Mouse (Mus musculus) midbrain, embryonic 11.5 days (tissue): ENCODE data around the gene Wdr46. TPM values are rescaled to one million over a fixed set of nuclear protein-coding genes. Genes with fewer than 3 reads are reported as not detected.
"Not testable (repeated sequence)": the region's sequence is repeated elsewhere in the genome, so short reads cannot be mapped to it uniquely, and the experiment has no call there.

Experiments
- ATAC-seq: fragments of 200-750 bp; cut with Nextera tagmentation; 2 replicates; pipeline ENCODE4 v1.8.0; 2017; ENCODE audit warnings: moderate TSS enrichment, moderate library complexity; ENCODE audit not compliant: low FRiP score
- DNase-seq: peaks from one replicate; pipeline ENCODE4 v3.0.0; 2015; ENCODE audit warnings: low spot score; ENCODE audit errors: missing footprints
- H3K27ac ChIP-seq: fragments of 300-500 bp; sonication (generic); 2 replicates; pipeline ENCODE4 v1.5.1; 2014; ENCODE audit warnings: low read depth, low read length
- H3K27me3 ChIP-seq: fragments of 300-500 bp; sonication (generic); 2 replicates; pipeline ENCODE4 v1.6.1; 2014; ENCODE audit warnings: mild to moderate bottlenecking, low read length, moderate library complexity, mixed read lengths; ENCODE audit not compliant: control insufficient read depth, insufficient read depth
- H3K36me3 ChIP-seq: fragments of 300-500 bp; sonication (generic); 2 replicates; pipeline ENCODE4 v1.6.1; 2014; ENCODE audit warnings: mild to moderate bottlenecking, low read length, moderate library complexity, mixed read lengths; ENCODE audit not compliant: control insufficient read depth, insufficient read depth
- H3K4me1 ChIP-seq: fragments of 300-500 bp; sonication (generic); 2 replicates; pipeline ENCODE4 v1.6.1; 2014; ENCODE audit warnings: low read length; ENCODE audit not compliant: control insufficient read depth, insufficient read depth
- H3K4me2 ChIP-seq: fragments of 300-500 bp; sonication (generic); 2 replicates; pipeline ENCODE4 v1.6.1; 2014; ENCODE audit warnings: mild to moderate bottlenecking, moderate library complexity
- H3K4me3 ChIP-seq: fragments of 300-500 bp; sonication (generic); 2 replicates; pipeline ENCODE4 v1.5.1; 2014; ENCODE audit warnings: low read depth, low read length
- H3K9ac ChIP-seq: fragments of 300-500 bp; sonication (generic); 2 replicates; pipeline ENCODE4 v1.6.1; 2014; ENCODE audit warnings: low read length
- H3K9me3 ChIP-seq: fragments of 300-500 bp; sonication (generic); 2 replicates; pipeline ENCODE4 v1.6.1; 2016; ENCODE audit warnings: low read length; ENCODE audit not compliant: control insufficient read depth
- WGBS: fragments of 180-500 bp; shearing (Covaris S2); extraction: QIAGEN DNeasy Blood & Tissue Kit; methylation state at CpG from one replicate; pipeline ENCODE4 v1.1.7; 2014; 5-methylcytosine and 5-hydroxymethylcytosine counted together
- polyA plus RNA-seq: library from polyadenylated mRNA; unstranded; fragments of >200 nt; fragmentation: Nextera tagmentation; extraction: Ambion mirVana; gene quantifications from 2 replicates; pipeline ENCODE4 v1.2.1, GENCODE M21; 2014

Gene Wdr46
- polyA plus RNA-seq, result 27.4 and 28.9 TPM in 2 replicates

GRCm38 (mm10) chr17:33940206-33940805, at the start of gene Wdr46, which contains the start of gene Pfdn6:
TSS of gene Wdr46 (plus strand) at chr17:33940660.
TSS of gene Pfdn6 (minus strand) at chr17:33940343.
- peak within 1 kb of the TSS; percentile 93 for H3K4me2 ChIP-seq
- H3K27ac ChIP-seq, result no peak within 1 kb of the TSS
- peaks cover 11% of the 10 kb centered on the region for H3K36me3 ChIP-seq
- H3K9me3 ChIP-seq, result no peaks in the 10 kb centered on the region
- WGBS, result under 1% methylated on average over 36 of the region's 36 CpGs
- peak; percentile 99 for DNase-seq
- peak; percentile 92 for ATAC-seq
- no peaks in the 10 kb centered on the region for H3K27me3 ChIP-seq
- peak within 1 kb of the TSS; percentile 73 for H3K4me3 ChIP-seq
- H3K4me1 ChIP-seq, result peaks cover 17% of the 10 kb centered on the region
- peak within 1 kb of the TSS; percentile 69 for H3K9ac ChIP-seq

DNA sequence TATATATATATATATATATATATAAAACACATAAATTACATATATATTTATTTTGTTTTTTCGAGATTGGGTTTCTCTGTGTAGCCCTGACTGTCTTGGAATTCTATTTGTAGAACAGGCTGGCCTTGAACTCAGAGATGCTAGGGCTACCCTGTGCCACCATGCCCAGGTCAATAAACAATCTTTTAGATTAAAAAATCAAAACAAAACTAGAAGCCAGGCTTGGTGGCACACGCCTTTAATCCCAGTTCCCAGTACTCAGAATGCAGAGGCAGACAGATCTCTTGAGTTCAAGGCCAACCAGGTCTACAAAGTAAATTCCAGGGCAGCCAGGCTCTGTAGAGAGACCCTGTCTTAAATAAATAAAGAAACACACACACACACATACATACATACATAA, 49.1 kb upstream of the Wdr46 start:
- Histone ChIP-seq H3K36me3 (no peaks in the 10 kb centered on the region), H3K4me1 (peaks cover 9% of the 10 kb centered on the region), H3K4me3 (no peak overlapping the region), H3K4me2 (no peak overlapping the region), H3K9ac (no peak overlapping the region), H3K9me3 (no peaks in the 10 kb centered on the region), H3K27me3 (no peaks in the 10 kb centered on the region), H3K27ac (no peak overlapping the region)
- 64% methylated on average over 2 of the region's 2 CpGs for WGBS
- ATAC-seq (no peak), DNase-seq (no peak)

DNA sequence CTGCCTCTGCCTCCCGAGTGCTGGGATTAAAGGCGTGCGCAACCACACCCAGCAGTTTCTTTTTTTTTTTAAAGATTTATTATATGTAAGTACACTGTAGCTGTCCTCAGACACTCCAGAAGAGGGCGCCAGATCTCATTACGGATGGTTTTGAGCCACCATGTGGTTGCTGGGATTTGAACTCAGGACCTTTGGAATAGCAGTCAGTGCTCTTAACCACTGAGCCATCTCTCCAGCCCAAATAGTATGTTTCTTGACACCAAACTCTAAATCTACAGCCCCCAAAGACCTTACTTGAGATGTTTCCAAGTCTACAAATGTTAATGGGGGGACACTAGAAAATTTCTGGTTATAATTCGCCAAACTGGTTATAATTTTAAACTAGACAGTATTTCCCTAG, 48.6 kb upstream of the Wdr46 start:
- H3K27ac ChIP-seq, H3K4me1 ChIP-seq, H3K9ac ChIP-seq, DNase-seq, H3K4me2 ChIP-seq, H3K27me3 ChIP-seq, ATAC-seq, H3K4me3 ChIP-seq, H3K9me3 ChIP-seq, H3K36me3 ChIP-seq: not testable (repeated sequence)
- 71% methylated on average over 6 of the region's 6 CpGs for WGBS

DNA sequence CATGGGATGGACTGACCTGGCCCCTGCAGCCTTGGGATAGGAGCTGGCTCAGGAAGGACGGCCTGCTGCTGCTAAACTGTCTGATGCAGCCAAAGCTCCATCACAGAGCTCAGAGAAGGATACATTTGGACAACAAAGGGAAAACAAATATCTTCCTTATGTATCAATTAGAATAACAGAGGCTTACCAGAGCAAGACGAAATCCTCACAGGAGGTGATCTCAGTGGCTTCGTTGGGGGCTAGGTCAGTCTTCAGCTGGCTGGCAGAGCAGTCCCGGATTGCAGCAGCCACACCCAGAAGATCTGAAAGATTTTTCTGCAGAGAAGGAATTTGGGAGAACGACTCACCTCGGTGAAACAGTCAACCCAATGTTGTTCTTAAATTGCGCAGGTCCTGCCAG, 48.0 kb upstream of the Wdr46 start:
- H3K27ac ChIP-seq, result no peak overlapping the region
- DNase-seq (no peak), ATAC-seq (no peak)
- 12% methylated on average over 7 of the region's 7 CpGs for WGBS
- no peaks in the 10 kb centered on the region for H3K27me3 ChIP-seq
- no peaks in the 10 kb centered on the region for H3K9me3 ChIP-seq
- H3K36me3 ChIP-seq, result no peaks in the 10 kb centered on the region
- peaks cover 9% of the 10 kb centered on the region for H3K4me1 ChIP-seq
- H3K9ac ChIP-seq, result no peak overlapping the region
- H3K4me2 ChIP-seq, result no peak overlapping the region
- no peak overlapping the region for H3K4me3 ChIP-seq

GRCm38 (mm10) chr17:33893011-33893410, 47.4 kb upstream of the Wdr46 start:
- H3K4me3 ChIP-seq, DNase-seq, H3K27ac ChIP-seq, H3K4me2 ChIP-seq, H3K36me3 ChIP-seq, H3K4me1 ChIP-seq, ATAC-seq, H3K9ac ChIP-seq, H3K27me3 ChIP-seq, H3K9me3 ChIP-seq: not testable (repeated sequence)
- 76% methylated on average over 4 of the region's 4 CpGs for WGBS

- no peak overlapping the region for H3K4me3 ChIP-seq
- H3K4me2 ChIP-seq, result no peak overlapping the region
- H3K27ac ChIP-seq, result no peak overlapping the region
- no peak overlapping the region for H3K9ac ChIP-seq
- WGBS, result 45% methylated on average over 6 of the region's 6 CpGs
- DNase-seq, result peak; percentile 82
- no peaks in the 10 kb centered on the region for H3K4me1 ChIP-seq
- ATAC-seq, result no peak
- H3K9me3 ChIP-seq, result no peaks in the 10 kb centered on the region
- no peaks in the 10 kb centered on the region for H3K27me3 ChIP-seq
- no peaks in the 10 kb centered on the region for H3K36me3 ChIP-seq
Observed at GRCm38 (mm10) chr17:33897114-33897794, 43.2 kb upstream of the Wdr46 start.

GRCm38 (mm10) chr17:33898193-33898592, 42.3 kb upstream of the Wdr46 start:
- not testable (repeated sequence) for H3K9me3 ChIP-seq, H3K27ac ChIP-seq, H3K9ac ChIP-seq, H3K4me1 ChIP-seq, DNase-seq, H3K4me2 ChIP-seq, H3K36me3 ChIP-seq, H3K4me3 ChIP-seq, ATAC-seq, H3K27me3 ChIP-seq
- 86% methylated on average over 4 of the region's 4 CpGs for WGBS

DNA sequence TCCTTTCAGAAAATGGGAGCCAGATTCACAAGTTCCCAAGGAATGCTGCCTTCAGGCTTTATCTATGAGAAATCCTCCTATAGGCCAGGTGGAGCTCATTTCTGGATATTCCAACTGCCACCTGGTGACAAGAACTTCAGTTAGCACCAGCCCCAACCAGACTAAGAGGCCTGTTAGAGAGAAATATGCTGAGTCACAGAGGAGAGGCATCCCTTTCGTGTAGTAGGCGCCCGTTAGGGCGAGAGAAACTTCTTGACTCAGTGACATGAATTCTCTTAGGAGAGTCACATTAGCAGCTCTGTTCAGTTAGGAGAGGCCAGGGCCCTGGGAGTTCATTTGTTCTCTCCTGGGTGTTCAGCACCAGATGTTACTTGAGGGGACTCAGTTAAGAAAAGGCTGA, 40.8 kb upstream of the Wdr46 start:
- no peaks in the 10 kb centered on the region for H3K4me1 ChIP-seq
- H3K27me3 ChIP-seq, result no peaks in the 10 kb centered on the region
- DNase-seq (no peak), ATAC-seq (no peak)
- H3K36me3 ChIP-seq, result no peaks in the 10 kb centered on the region
- no peak overlapping the region for H3K4me3 ChIP-seq
- H3K9ac ChIP-seq, result no peak overlapping the region
- no peak overlapping the region for H3K4me2 ChIP-seq
- H3K27ac ChIP-seq, result no peak overlapping the region
- WGBS, result 84% methylated on average over 4 of the region's 4 CpGs
- H3K9me3 ChIP-seq, result no peaks in the 10 kb centered on the region

GRCm38 (mm10) chr17:33900281-33900988, 40.0 kb upstream of the Wdr46 start:
- 81% methylated on average over 7 of the region's 7 CpGs for WGBS

More at GRCm38 (mm10) chr17:33900281-33900988, 40.0 kb upstream of the Wdr46 start:
- no peak overlapping the region for H3K9ac ChIP-seq
- ATAC-seq, result no peak
- no peak overlapping the region for H3K27ac ChIP-seq
- H3K36me3 ChIP-seq, result no peaks in the 10 kb centered on the region
- H3K4me2 ChIP-seq, result no peak overlapping the region
- H3K9me3 ChIP-seq, result no peaks in the 10 kb centered on the region
- no peaks in the 10 kb centered on the region for H3K4me1 ChIP-seq
- H3K27me3 ChIP-seq, result no peaks in the 10 kb centered on the region
- DNase-seq, result no peak
- no peak overlapping the region for H3K4me3 ChIP-seq
